Mouse (Mus musculus) heart, postnatal 25 days (tissue): ENCODE measurements around the gene Olfr1493-ps1. TPM values are rescaled to one million over a fixed set of nuclear protein-coding genes. Genes with fewer than 3 reads are reported as not detected.

Experiments used
- DNase-seq: peaks from one replicate; pipeline ENCODE4 v3.0.0; 2022; ENCODE audit warnings: low spot score
- intact Hi-C: fragments of 180-260 bp; cut with DNase I; formaldehyde crosslinking; loops from one replicate; pipeline ENCODE4 v1.15.1; 2025
- total RNA-seq, 2 experiments: library from RNA; stranded (reverse); gene quantifications; 2 replicates each; pipeline ENCODE4 v1.2.3; 2021

Olfr1493-ps1 gene
- not detected for total RNA-seq

GRCm38 (mm10) chr19:13722978-13723377 lies at the start of gene Olfr1493-ps1:
Gene Olfr1493-ps1 (plus strand): TSS chr19:13723278.
- no peak for DNase-seq
- intact Hi-C loops = no loop called here

GRCm38 (mm10) chr19:13696968-13697367 lies 26.1 kb upstream of the Olfr1493-ps1 start, which contains the start of gene Olfr1491:
Gene Olfr1491 (plus strand): TSS chr19:13697268.
- no peak for DNase-seq
- intact Hi-C loops = no loop called here

GRCm38 (mm10) chr19:13739428-13739827 lies 16.4 kb downstream of the Olfr1493-ps1 start, which contains the start of gene Olfr1494:
Gene Olfr1494 (plus strand): TSS chr19:13739728.
- DNase-seq = no peak
- intact Hi-C loops = no loop called here

- no peak for DNase-seq
Observed at GRCm38 (mm10) chr19:13749366-13749765, 26.3 kb downstream of the Olfr1493-ps1 start.

GRCm38 (mm10) chr19:13764306-13764705 lies 41.2 kb downstream of the Olfr1493-ps1 start, which contains the start of gene Olfr1495:
Gene Olfr1495 (plus strand): TSS chr19:13764606.
- DNase-seq = no peak
- intact Hi-C loops = no loop called here

More at GRCm38 (mm10) chr19:13749366-13749765, 26.3 kb downstream of the Olfr1493-ps1 start:
- intact Hi-C loops = no loop called here

GRCm38 (mm10) chr19:13768565-13769276 lies 45.6 kb downstream of the Olfr1493-ps1 start:
- intact Hi-C loops = no loop called here
- no peak for DNase-seq

- intact Hi-C loops = no loop called here
- no peak for DNase-seq
Observed at GRCm38 (mm10) chr19:13777578-13777977, 54.5 kb downstream of the Olfr1493-ps1 start, which contains the start of gene Olfr1496. Gene Olfr1496 (plus strand): TSS chr19:13777878.

Other genes starting within 250 kb of the Olfr1493-ps1 start
- gene Olfr1475, start 243.1 kb upstream of the Olfr1493-ps1 start, total RNA-seq = not detected
- gene Olfr1477, start 222.7 kb upstream of the Olfr1493-ps1 start, total RNA-seq = not detected
- gene Olfr1480, start 195.4 kb upstream of the Olfr1493-ps1 start, total RNA-seq = not detected
- gene Olfr1484, start 139.8 kb upstream of the Olfr1493-ps1 start, total RNA-seq = not detected
- gene Olfr1487, start 105.9 kb upstream of the Olfr1493-ps1 start, total RNA-seq = not detected
- not detected for gene Olfr1489, start 91.7 kb upstream of the Olfr1493-ps1 start, total RNA-seq
- gene Olfr1490, start 72.2 kb upstream of the Olfr1493-ps1 start, total RNA-seq = not detected
- gene Olfr1491, start 26.0 kb upstream of the Olfr1493-ps1 start, total RNA-seq = not detected
- gene Olfr1494, start 16.4 kb downstream of the Olfr1493-ps1 start, total RNA-seq = not detected
- gene Olfr1495, start 41.3 kb downstream of the Olfr1493-ps1 start, total RNA-seq = not detected
- gene Olfr1496, start 54.6 kb downstream of the Olfr1493-ps1 start, total RNA-seq = not detected
- gene Olfr1497, start 74.9 kb downstream of the Olfr1493-ps1 start, total RNA-seq = not detected
- gene Olfr1499, start 96.2 kb downstream of the Olfr1493-ps1 start, total RNA-seq = not detected
- gene Olfr1500, start 107.2 kb downstream of the Olfr1493-ps1 start, total RNA-seq = not detected
- not detected for gene Olfr1501, start 127.4 kb downstream of the Olfr1493-ps1 start, total RNA-seq
- gene Olfr1502, start 138.5 kb downstream of the Olfr1493-ps1 start, total RNA-seq = not detected
- not detected for gene Olfr1504, start 174.7 kb downstream of the Olfr1493-ps1 start, total RNA-seq
- gene Olfr1505, start 190.3 kb downstream of the Olfr1493-ps1 start, total RNA-seq = not detected